Mouse (Mus musculus) CH12.LX (cell line): ENCODE data around the gene Alg9. TPM values are rescaled to one million over a fixed set of nuclear protein-coding genes. Genes with fewer than 3 reads are reported as not detected.

Experiments used
- DNase-seq: peaks from one replicate; pipeline ENCODE4 v3.0.0-alpha.2; 2013; ENCODE audit errors: extremely low read depth
- H3K27ac ChIP-seq: 2 replicates; pipeline ENCODE4 v1.5.1; 2012; ENCODE audit warnings: low read depth, mild to moderate bottlenecking, control low read depth, moderate library complexity; ENCODE audit not compliant: insufficient read depth
- H3K27me3 ChIP-seq: replicated peaks from 2 replicates; pipeline ENCODE3; 2012; ENCODE audit warnings: inconsistent platforms
- H3K36me3 ChIP-seq, 2 experiments: replicated peaks in 1 of 2; 2 replicates each; pipeline versions ENCODE3 to v1.6.1; 2012; ENCODE audit warnings: inconsistent platforms in 1 of 2, low read length in 1 of 2, mild to moderate bottlenecking in 1 of 2, mixed read lengths in 1 of 2, moderate library complexity in 1 of 2; ENCODE audit not compliant: control insufficient read depth in 1 of 2, insufficient read depth in 1 of 2
- H3K4me1 ChIP-seq, 2 experiments: 2 replicates each; pipeline ENCODE4 v1.6.1; 2012; ENCODE audit warnings: inconsistent platforms in 1 of 2, moderate library complexity in 1 of 2; ENCODE audit not compliant: insufficient read depth in 2 of 2, control insufficient read depth in 1 of 2
- H3K4me2 ChIP-seq: 2 replicates; pipeline ENCODE4 v1.6.1; 2012; ENCODE audit warnings: low read depth, mild to moderate bottlenecking, control low read depth; ENCODE audit not compliant: poor library complexity, insufficient read depth, severe bottlenecking
- H3K4me3 ChIP-seq, 3 experiments: fragments of 150-350 bp in 1 of 3; sonication (generic) in 1 of 3; replicated peaks in 1 of 3; 2 replicates each; pipeline versions ENCODE3 to v1.5.1; 2011 to 2012; ENCODE audit warnings: low read depth in 2 of 3, low read length in 2 of 3, mild to moderate bottlenecking in 2 of 3, moderate library complexity in 2 of 3, control low read depth in 1 of 3, improper control_type of control experiment in 1 of 3, inconsistent platforms in 1 of 3, mixed read lengths in 1 of 3; ENCODE audit not compliant: poor library complexity in 1 of 3
- H3K79me2 ChIP-seq: replicated peaks from 2 replicates; pipeline ENCODE4 v1.6.1; 2012; ENCODE audit warnings: mild to moderate bottlenecking, moderate library complexity; ENCODE audit not compliant: control insufficient read depth, poor library complexity, insufficient read depth, severe bottlenecking; ENCODE audit errors: extremely low read depth
- H3K9ac ChIP-seq: 2 replicates; pipeline ENCODE4 v1.6.1; 2012; ENCODE audit warnings: low read depth, mild to moderate bottlenecking, control low read depth, moderate library complexity; ENCODE audit not compliant: insufficient read depth
- H3K9me3 ChIP-seq: replicated peaks from 2 replicates; pipeline ENCODE3; 2012; ENCODE audit warnings: low read length, inconsistent platforms, mixed read lengths
- BHLHE40 ChIP-seq: IDR thresholded peaks from 2 replicates; pipeline ENCODE4 v1.6.1; 2011; ENCODE audit warnings: mild to moderate bottlenecking, low read depth, low read length, improper control_type of control experiment
- CHD1 ChIP-seq: IDR thresholded peaks from 2 replicates; pipeline ENCODE4 v1.6.1; 2012; ENCODE audit warnings: low read depth, low read length, improper control_type of control experiment, inconsistent platforms
- CHD2 ChIP-seq: IDR thresholded peaks from 2 replicates; pipeline ENCODE4 v1.6.1; 2011; ENCODE audit warnings: low read length, improper control_type of control experiment
- CTCF ChIP-seq, 2 experiments: IDR thresholded peaks in 1 of 2; conservative IDR thresholded peaks in 1 of 2; 2 replicates each; pipeline ENCODE4 v1.5.1; 2011 to 2012; ENCODE audit warnings: low read depth in 2 of 2, low read length in 2 of 2, improper control_type of control experiment in 1 of 2, inconsistent platforms in 1 of 2, mild to moderate bottlenecking in 1 of 2, moderate library complexity in 1 of 2
- GABPA ChIP-seq: IDR thresholded peaks from 2 replicates; pipeline ENCODE4 v1.6.1; 2012; ENCODE audit warnings: low read depth, low read length, improper control_type of control experiment, inconsistent platforms; ENCODE audit not compliant: insufficient replicate concordance
- HCFC1 ChIP-seq: IDR thresholded peaks from 2 replicates; pipeline ENCODE4 v1.6.1; 2012; ENCODE audit warnings: low read depth, mild to moderate bottlenecking, inconsistent platforms, low read length, improper control_type of control experiment
- IRF4 ChIP-seq: IDR thresholded peaks from 2 replicates; pipeline ENCODE4 v1.6.1; 2014; ENCODE audit warnings: low read depth, mild to moderate bottlenecking, inconsistent platforms, low read length, improper control_type of control experiment
- MAFK ChIP-seq: IDR thresholded peaks from 2 replicates; pipeline ENCODE4 v1.6.1; 2011; ENCODE audit warnings: low read length, improper control_type of control experiment; ENCODE audit not compliant: insufficient replicate concordance
- MAX ChIP-seq: IDR thresholded peaks from 2 replicates; pipeline ENCODE4 v1.6.1; 2011; ENCODE audit warnings: low read length, improper control_type of control experiment
- MEF2A ChIP-seq: IDR thresholded peaks from 2 replicates; pipeline ENCODE4 v1.6.1; 2014; ENCODE audit warnings: low read depth, mild to moderate bottlenecking, inconsistent platforms, low read length, improper control_type of control experiment, borderline replicate concordance
- MYC ChIP-seq: IDR thresholded peaks from 2 replicates; pipeline ENCODE4 v1.6.1; 2011; ENCODE audit warnings: low read depth, mild to moderate bottlenecking, improper control_type of control experiment, low read length
- PAX5 ChIP-seq: IDR thresholded peaks from 2 replicates; pipeline ENCODE4 v1.6.1; 2012; ENCODE audit warnings: low read length, inconsistent platforms, mixed read lengths
- POLR2A ChIP-seq: IDR thresholded peaks from 2 replicates; pipeline ENCODE4 v1.6.1; 2011; ENCODE audit warnings: low read depth, mild to moderate bottlenecking, improper control_type of control experiment, low read length
- POLR2AphosphoS2 ChIP-seq: IDR thresholded peaks from 2 replicates; pipeline ENCODE4 v1.6.1; 2011; ENCODE audit warnings: low read depth, low read length, improper control_type of control experiment
- RAD21 ChIP-seq: IDR thresholded peaks from 2 replicates; pipeline ENCODE4 v1.6.1; 2011; ENCODE audit warnings: low read depth, mild to moderate bottlenecking, low read length, improper control_type of control experiment, moderate library complexity
- RCOR1 ChIP-seq: conservative IDR thresholded peaks from 2 replicates; pipeline ENCODE4 v1.6.1; 2012; ENCODE audit warnings: low read depth, mild to moderate bottlenecking, inconsistent platforms, low read length, improper control_type of control experiment
- SIN3A ChIP-seq: IDR thresholded peaks from 2 replicates; pipeline ENCODE4 v1.6.1; 2012; ENCODE audit warnings: low read length, improper control_type of control experiment, inconsistent platforms
- TBP ChIP-seq: conservative IDR thresholded peaks from 2 replicates; pipeline ENCODE4 v1.6.1; 2011; ENCODE audit warnings: low read depth, low read length, improper control_type of control experiment
- ZC3H11A ChIP-seq: IDR thresholded peaks from 2 replicates; pipeline ENCODE4 v1.6.1; 2012; ENCODE audit warnings: low read depth, mild to moderate bottlenecking, inconsistent platforms, low read length, improper control_type of control experiment
- ZMIZ1 ChIP-seq: IDR thresholded peaks from 2 replicates; pipeline ENCODE4 v1.6.1; 2012; ENCODE audit warnings: low read depth, mild to moderate bottlenecking, inconsistent platforms, low read length, improper control_type of control experiment
- dilution Hi-C: fragments of 300-500 bp; cut with MboI; formaldehyde crosslinking; loops from 2 replicates; pipeline ENCODE4 v1.14.3; 2020; ENCODE audit warnings: low sequenced_read_pairs; ENCODE audit not compliant: extremely low pct_unique_long_range_greater_than_20kb, extremely low pct_ligation_motif_present
- in situ Hi-C: fragments of 300-500 bp; cut with MboI; formaldehyde crosslinking; loops from 3 replicates; pipeline ENCODE4 v1.14.3; 2019; ENCODE audit warnings: low sequenced_read_pairs, low pct_ligation_motif_present, low pct_unique_long_range_greater_than_20kb, mixed read lengths
- polyA plus RNA-seq: library from polyadenylated mRNA; unstranded; fragments of >175 nt; gene quantifications from 2 replicates; pipeline ENCODE4 v1.2.1, GENCODE M21; 2012; ENCODE audit warnings: low read depth; ENCODE audit not compliant: insufficient read length
- total RNA-seq, 2 experiments: library from RNA; depleted of rRNA; stranded (reverse); fragments of 300-350 nt in 1 of 2; fragments of >200 nt in 1 of 2; gene quantifications; 2 replicates each; pipeline ENCODE4 v1.2.3; 2012 to 2014

Alg9 gene
- total and polyA plus RNA-seq, 3 experiments: 25.7 to 40.1 (median 39.6) TPM

GRCm38 (mm10) chr9:50742261-50742660 is 32.6 kb upstream of the Alg9 start:
- Histone ChIP-seq H3K36me3 (no peaks in the 10 kb centered on the region), H3K79me2 (no peaks in the 10 kb centered on the region), H3K27ac (no peak overlapping the region), H3K27me3 (no peaks in the 10 kb centered on the region), H3K9me3 (no peaks in the 10 kb centered on the region), H3K4me3 (no peak overlapping the region), H3K9ac (no peak overlapping the region), H3K4me1 (peaks cover 3 to 10% of the 10 kb centered on the region in 2 experiments; a peak in 3 of 4 replicates), H3K4me2 (no peak overlapping the region)
- DNase-seq: no peak
- TF ChIP-seq CHD2 (no peak), RAD21 (no peak), MAX (no peak), ZMIZ1 (no peak), HCFC1 (no peak), PAX5 (no peak), MEF2A (no peak), CHD1 (no peak), ZC3H11A (no peak), RCOR1 (no peak)
- in situ Hi-C loops: no loop called here
- dilution Hi-C loops: no loop called here

- no peak for TF ChIP-seq RCOR1
- TF ChIP-seq BHLHE40: no peak
- TF ChIP-seq POLR2AphosphoS2: no peak
- no peak for TF ChIP-seq SIN3A
- no peak for TF ChIP-seq TBP
- no peak for TF ChIP-seq CTCF (conservative IDR thresholded peaks at IDR 0.05 in 1 of 2, IDR thresholded peaks at IDR 0.05 in 1 of 2; ENCODE audit: low read depth in 2 of 2, low read length in 2 of 2)
- no peak for TF ChIP-seq MYC
- no peak for TF ChIP-seq RAD21
- no peak for TF ChIP-seq IRF4
- no peak for TF ChIP-seq CHD1
- TF ChIP-seq MAX: no peak
- no peak for TF ChIP-seq POLR2A
- TF ChIP-seq MAFK: no peak
- TF ChIP-seq GABPA: no peak
- Histone ChIP-seq H3K9ac (no peak overlapping the region), H3K36me3 (no peaks in the 10 kb centered on the region), H3K4me1 (peaks cover 3 to 10% of the 10 kb centered on the region in 2 experiments; a peak in 3 of 4 replicates), H3K79me2 (no peaks in the 10 kb centered on the region), H3K9me3 (no peaks in the 10 kb centered on the region), H3K27ac (no peak overlapping the region), H3K4me3 (no peak overlapping the region), H3K4me2 (no peak overlapping the region), H3K27me3 (no peaks in the 10 kb centered on the region)
- dilution Hi-C loops (no loop called here), in situ Hi-C loops (no loop called here)
- DNase-seq: no peak
These were observed 32.1 kb upstream of the Alg9 start for GRCm38 (mm10) chr9:50742744-50743143.
